Mouse (Mus musculus): Measurements from ENCODE around the gene Brpf1. TPM values are rescaled to one million over a fixed set of nuclear protein-coding genes. Genes with fewer than 3 reads are reported as not detected.
"Not testable (repeated sequence)": the region's sequence is repeated elsewhere in the genome, so short reads cannot be mapped to it uniquely, and the experiment has no call there.

Brpf1 gene
- polyA plus RNA-seq, 1 experiment from 2014 or later: 12.5 TPM

DNA sequence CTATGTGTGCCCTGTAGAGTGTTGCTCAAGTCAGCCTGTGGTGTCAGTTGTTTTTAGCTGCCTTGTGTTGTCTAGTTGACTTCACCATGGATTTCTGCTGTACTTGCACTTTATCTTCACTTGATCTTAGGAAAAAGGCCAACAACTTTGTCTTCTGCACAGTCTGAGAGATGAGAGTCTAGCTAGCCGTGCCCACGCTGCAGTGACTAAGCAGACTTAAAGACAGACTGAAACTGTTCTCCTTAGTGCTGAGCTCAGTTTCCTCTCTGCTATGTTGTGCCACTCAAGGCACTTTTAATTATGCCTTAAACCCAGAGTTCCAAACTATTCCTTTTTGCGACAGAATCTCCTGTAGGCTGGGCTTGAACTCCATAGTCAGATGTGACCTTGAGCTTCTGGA lies 9.0 kb downstream of the Brpf1 start:
- Histone ChIP-seq H3K9ac (ENCODE audit: low read depth, low read length) (no peak overlapping the region), H3K27ac (no peak overlapping the region), H3K36me3 (ENCODE audit: insufficient read depth, low read length) (peaks cover 73% of the 10 kb centered on the region), H3K27me3 (ENCODE audit: insufficient read depth, low read length) (no peaks in the 10 kb centered on the region), H3K4me1 (replicated peaks; ENCODE audit: insufficient read depth, low read length) (no peaks in the 10 kb centered on the region), H3K4me2 (ENCODE audit: low read length) (no peak overlapping the region), H3K9me3 (replicated peaks; ENCODE audit: low read length) (no peaks in the 10 kb centered on the region), H3K4me3 (replicated peaks; ENCODE audit: low read depth, low read length) (no peak overlapping the region)
- TF ChIP-seq CTCF (IDR thresholded peaks at IDR 0.05; ENCODE audit: low read depth): no peak
- ATAC-seq (replicated peaks; ENCODE audit: low FRiP score, low read depth) (no peak), DNase-seq (ENCODE audit: low spot score) (no peak)
- WGBS: 99% methylated on average over 3 of the region's 3 CpGs

DNA sequence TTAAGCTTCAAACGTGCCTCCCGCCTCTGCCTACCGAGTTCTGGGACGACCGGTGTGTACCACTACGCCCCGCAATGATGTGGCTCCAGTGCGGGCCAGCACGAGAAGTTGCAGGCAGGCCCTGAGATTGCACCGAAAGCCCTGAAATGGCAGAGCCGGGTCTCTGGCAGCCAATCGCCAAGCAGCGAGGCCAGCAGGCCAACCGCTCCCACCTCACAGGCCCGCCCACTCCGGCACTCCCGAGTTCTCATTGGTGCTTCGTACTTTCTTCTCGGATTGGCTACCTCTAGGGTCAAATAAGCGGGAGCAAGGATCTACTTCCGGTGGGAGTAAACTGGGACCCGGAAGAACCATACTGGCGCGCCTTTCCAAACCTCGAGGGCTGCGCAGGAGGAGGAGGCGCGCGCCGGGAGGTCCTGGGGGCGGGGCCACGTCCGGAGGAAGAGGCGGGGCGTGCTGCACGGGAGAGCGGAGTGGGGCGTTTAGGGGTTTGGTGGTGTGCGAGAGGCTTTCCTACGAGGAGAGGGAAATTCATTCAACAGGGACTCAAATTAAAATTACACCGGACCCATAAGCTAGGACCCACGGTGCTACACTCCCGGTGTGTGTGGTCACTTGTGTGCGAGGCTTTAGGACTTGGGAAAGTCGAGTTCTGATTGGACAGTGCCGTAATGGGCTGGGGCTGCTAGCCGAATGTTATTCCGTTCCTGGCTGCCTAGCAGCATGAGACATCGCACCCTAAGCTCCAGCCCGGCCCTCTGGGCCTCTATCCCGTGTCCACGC lies 19.8 kb downstream of the Brpf1 start, which contains the start of gene Ogg1:
Ogg1 (plus strand) TSS at position 440 of the 783 bp plus-strand sequence.
- under 1% methylated on average over 52 of the region's 52 CpGs for WGBS
- Histone ChIP-seq H3K4me3 (replicated peaks; ENCODE audit: low read depth, low read length) (peak within 1 kb of the TSS; percentile 49), H3K27ac (peak within 1 kb of the TSS; percentile 95), H3K9ac (ENCODE audit: low read depth, low read length) (peak within 1 kb of the TSS; percentile 80), H3K4me1 (replicated peaks; ENCODE audit: insufficient read depth, low read length) (no peaks in the 10 kb centered on the region), H3K36me3 (ENCODE audit: insufficient read depth, low read length) (peaks cover 36% of the 10 kb centered on the region), H3K9me3 (replicated peaks; ENCODE audit: low read length) (no peaks in the 10 kb centered on the region), H3K27me3 (ENCODE audit: insufficient read depth, low read length) (no peaks in the 10 kb centered on the region), H3K4me2 (ENCODE audit: low read length) (peak within 1 kb of the TSS; percentile 83)
- DNase-seq (ENCODE audit: low spot score) (peak; percentile 100), ATAC-seq (replicated peaks; ENCODE audit: low FRiP score, low read depth) (peak; percentile 97)
- no peak for TF ChIP-seq CTCF (IDR thresholded peaks at IDR 0.05; ENCODE audit: low read depth)

DNA sequence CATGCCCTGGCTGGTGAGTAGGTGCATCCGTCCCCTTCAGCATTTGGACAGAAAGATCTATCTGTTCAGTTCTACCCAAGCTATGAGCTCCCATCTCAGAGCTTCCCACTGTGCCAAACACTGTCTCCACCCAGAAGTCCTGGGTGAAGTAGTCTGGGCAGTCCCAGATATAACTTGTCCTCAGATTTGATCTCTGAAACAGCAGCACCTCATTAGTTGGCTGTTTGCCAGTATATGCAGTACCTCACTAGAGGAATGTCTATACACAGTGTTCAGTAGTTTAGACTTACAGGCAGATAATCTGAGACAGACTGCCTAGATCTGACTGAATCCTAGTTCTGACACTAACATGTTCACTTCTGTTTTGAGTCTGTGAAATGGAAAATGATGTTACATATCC lies 22.5 kb downstream of the Brpf1 start:
- WGBS: 85% methylated on average over 1 of the region's 1 CpGs
- Histone ChIP-seq H3K9ac (ENCODE audit: low read depth, low read length) (no peak overlapping the region), H3K27me3 (ENCODE audit: insufficient read depth, low read length) (no peaks in the 10 kb centered on the region), H3K4me3 (replicated peaks; ENCODE audit: low read depth, low read length) (no peak overlapping the region), H3K36me3 (ENCODE audit: insufficient read depth, low read length) (peaks cover 19% of the 10 kb centered on the region), H3K4me1 (replicated peaks; ENCODE audit: insufficient read depth, low read length) (no peaks in the 10 kb centered on the region), H3K4me2 (ENCODE audit: low read length) (no peak overlapping the region), H3K9me3 (replicated peaks; ENCODE audit: low read length) (no peaks in the 10 kb centered on the region), H3K27ac (no peak overlapping the region)
- ATAC-seq (replicated peaks; ENCODE audit: low FRiP score, low read depth) (no peak), DNase-seq (ENCODE audit: low spot score) (no peak)
- TF ChIP-seq CTCF (IDR thresholded peaks at IDR 0.05; ENCODE audit: low read depth): no peak

DNA sequence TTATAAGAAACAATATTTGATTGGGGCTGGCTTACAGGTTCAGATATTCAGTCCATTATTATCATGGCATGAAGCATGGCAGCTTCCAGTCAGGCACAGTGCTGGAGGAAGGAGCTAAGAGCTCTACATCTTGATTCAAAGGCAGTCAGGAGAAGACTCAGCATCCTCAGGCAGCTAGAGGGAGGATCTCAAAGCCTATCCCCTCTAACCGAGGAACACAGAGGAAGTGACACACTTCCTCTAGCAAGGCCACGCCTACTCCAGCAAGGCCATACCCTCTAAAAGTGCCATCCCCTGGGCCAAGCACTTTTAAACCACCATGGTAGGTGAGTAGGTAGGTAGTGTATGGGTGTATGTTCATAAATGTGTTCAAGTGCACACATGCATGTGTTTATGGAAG lies 23.6 kb downstream of the Brpf1 start:
- no peak for DNase-seq (ENCODE audit: low spot score)
- no peaks in the 10 kb centered on the region for H3K27me3 ChIP-seq (ENCODE audit: insufficient read depth, low read length)
- no peak overlapping the region for H3K4me2 ChIP-seq (ENCODE audit: low read length)
- H3K4me3 ChIP-seq (replicated peaks; ENCODE audit: low read depth, low read length): no peak overlapping the region
- no peaks in the 10 kb centered on the region for H3K9me3 ChIP-seq (replicated peaks; ENCODE audit: low read length)
- no peak for TF ChIP-seq CTCF (IDR thresholded peaks at IDR 0.05; ENCODE audit: low read depth)
- no peak overlapping the region for H3K9ac ChIP-seq (ENCODE audit: low read depth, low read length)
- no peak overlapping the region for H3K27ac ChIP-seq
- no peak for ATAC-seq (replicated peaks; ENCODE audit: low FRiP score, low read depth)
- 47% methylated on average over 2 of the region's 2 CpGs for WGBS
- no peaks in the 10 kb centered on the region for H3K4me1 ChIP-seq (replicated peaks; ENCODE audit: insufficient read depth, low read length)
- H3K36me3 ChIP-seq (ENCODE audit: insufficient read depth, low read length): peaks cover 22% of the 10 kb centered on the region

DNA sequence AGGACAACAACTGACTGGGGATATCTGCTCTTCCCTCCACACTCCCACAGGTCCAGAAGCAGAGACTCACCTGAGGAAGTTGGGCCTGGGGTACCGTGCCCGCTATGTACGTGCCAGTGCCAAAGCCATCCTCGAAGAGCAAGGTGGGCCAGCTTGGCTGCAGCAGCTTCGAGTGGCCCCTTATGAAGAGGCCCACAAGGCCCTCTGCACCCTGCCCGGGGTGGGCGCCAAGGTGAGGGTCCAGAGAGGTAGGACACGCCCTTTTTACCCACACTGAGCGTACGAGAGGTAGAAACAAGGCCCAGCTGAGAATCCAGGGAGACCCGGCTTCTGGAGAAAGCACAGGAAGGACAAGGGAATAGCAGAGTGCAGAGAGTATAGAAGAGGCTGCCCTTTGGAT lies 24.8 kb downstream of the Brpf1 start:
- DNase-seq (ENCODE audit: low spot score): no peak
- Histone ChIP-seq H3K4me2 (ENCODE audit: low read length) (no peak overlapping the region), H3K9me3 (replicated peaks; ENCODE audit: low read length) (no peaks in the 10 kb centered on the region), H3K27me3 (ENCODE audit: insufficient read depth, low read length) (no peaks in the 10 kb centered on the region), H3K27ac (no peak overlapping the region), H3K4me3 (replicated peaks; ENCODE audit: low read depth, low read length) (no peak overlapping the region), H3K36me3 (ENCODE audit: insufficient read depth, low read length) (peaks cover 32% of the 10 kb centered on the region), H3K9ac (ENCODE audit: low read depth, low read length) (no peak overlapping the region), H3K4me1 (replicated peaks; ENCODE audit: insufficient read depth, low read length) (no peaks in the 10 kb centered on the region)
- TF ChIP-seq CTCF (IDR thresholded peaks at IDR 0.05; ENCODE audit: low read depth): no peak
- WGBS: 91% methylated on average over 11 of the region's 11 CpGs
- no peak for ATAC-seq (replicated peaks; ENCODE audit: low FRiP score, low read depth)

DNA sequence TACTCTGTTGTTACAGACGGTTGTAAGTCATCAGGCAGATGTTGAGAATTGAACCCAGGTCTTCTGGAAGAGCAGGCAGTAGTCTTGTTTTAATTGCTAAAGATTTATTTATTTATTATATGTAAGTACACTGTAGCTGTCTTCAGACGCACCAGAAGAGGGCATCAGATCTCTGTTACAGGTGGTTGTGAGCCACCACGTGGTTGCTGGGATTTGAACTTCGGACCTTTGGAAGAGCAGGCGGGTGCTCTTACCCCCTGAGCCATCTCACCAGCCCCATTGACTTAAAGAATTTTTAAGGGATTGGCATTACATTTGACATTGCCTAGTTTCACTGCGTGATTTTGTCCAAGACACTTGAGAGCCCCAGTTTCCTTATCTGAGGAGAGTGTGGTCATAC lies 25.8 kb downstream of the Brpf1 start:
- not testable (repeated sequence) for H3K9me3 ChIP-seq (replicated peaks; ENCODE audit: low read length); H3K4me3 ChIP-seq (replicated peaks; ENCODE audit: low read depth, low read length); H3K4me1 ChIP-seq (replicated peaks; ENCODE audit: insufficient read depth, low read length); H3K4me2 ChIP-seq (ENCODE audit: low read length); H3K27me3 ChIP-seq (ENCODE audit: insufficient read depth, low read length); H3K9ac ChIP-seq (ENCODE audit: low read depth, low read length); DNase-seq (ENCODE audit: low spot score)
- peak; percentile 51 for TF ChIP-seq CTCF (IDR thresholded peaks at IDR 0.05; ENCODE audit: low read depth)
- 63% methylated on average over 6 of the region's 6 CpGs for WGBS
- Histone ChIP-seq H3K27ac (peak overlapping the region; percentile 80), H3K36me3 (ENCODE audit: insufficient read depth, low read length) (peaks cover 34% of the 10 kb centered on the region)
- peak; percentile 30 for ATAC-seq (replicated peaks; ENCODE audit: low FRiP score, low read depth)
